Mouse (Mus musculus): ENCODE measurements around the gene Ski.

GRCm38 (mm10) chr4:155214793-155215192 is 7.6 kb downstream of the Ski start:
- TF ChIP-seq CTCF (conservative IDR thresholded peaks at IDR 0.05; ENCODE audit: low read length) (no peak), NANOG (IDR thresholded peaks at IDR 0.05; ENCODE audit: borderline replicate concordance, low read length) (no peak)

Data from E14TG2a.4 (cell line).